Mouse (Mus musculus): ENCODE data around the gene Astn2. TPM values are rescaled to one million over a fixed set of nuclear protein-coding genes. Genes with fewer than 3 reads are reported as not detected.

Astn2 gene
- polyA plus RNA-seq, 1 experiment from 2014 or later = 2.3 TPM

DNA sequence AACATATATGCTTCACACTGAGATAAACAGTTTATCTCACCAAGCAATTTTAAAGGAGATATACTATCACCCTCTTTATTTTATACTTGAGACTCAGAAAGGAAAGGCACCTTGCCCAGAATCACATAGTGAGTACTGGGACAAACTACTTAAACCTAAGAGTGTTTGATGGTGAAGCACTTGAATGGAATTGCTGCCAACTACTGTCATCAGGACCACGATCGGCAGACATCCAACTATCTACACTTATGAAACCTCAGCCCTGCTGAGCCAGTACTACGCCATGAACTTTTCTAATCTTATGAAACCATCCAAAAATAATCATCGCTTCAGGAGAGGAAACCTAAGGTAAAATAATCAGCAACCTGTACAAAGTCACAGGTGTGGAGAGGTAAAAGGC lies 1005.0 kb downstream of the Astn2 start:
- H3K4me1 ChIP-seq = no peaks in the 10 kb centered on the region
- H3K36me3 ChIP-seq = no peaks in the 10 kb centered on the region
- WGBS = 93% methylated on average over 4 of the region's 4 CpGs
- H3K4me2 ChIP-seq (replicated peaks) = no peak overlapping the region
- no peak overlapping the region for H3K27ac ChIP-seq (replicated peaks)
- no peaks in the 10 kb centered on the region for H3K27me3 ChIP-seq
- ATAC-seq (ENCODE audit: low FRiP score, low read depth) = no peak
- H3K4me3 ChIP-seq = no peak overlapping the region
- no peaks in the 10 kb centered on the region for H3K9me3 ChIP-seq
- no peak overlapping the region for H3K9ac ChIP-seq (replicated peaks)

DNA sequence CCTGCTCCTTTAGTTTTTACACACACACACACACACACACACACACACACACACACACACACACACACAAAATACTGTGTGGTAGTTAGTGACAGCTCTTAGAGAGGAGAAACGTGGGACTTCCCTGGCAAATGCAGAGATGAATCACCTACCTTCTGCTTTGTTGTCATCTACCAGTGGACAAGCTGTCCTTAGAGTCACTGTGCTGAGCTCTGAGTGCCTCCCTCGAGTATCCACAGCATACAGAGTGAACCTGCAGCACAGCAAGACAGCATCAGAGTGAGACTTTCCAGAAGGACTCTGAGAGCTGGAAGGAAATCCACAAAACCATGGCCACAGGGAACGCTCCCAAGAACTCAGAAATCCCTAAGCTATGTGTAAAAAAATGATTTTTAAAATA lies 1007.6 kb downstream of the Astn2 start:
- no peak for ATAC-seq (ENCODE audit: low FRiP score, low read depth)
- H3K9me3 ChIP-seq = no peaks in the 10 kb centered on the region
- no peak overlapping the region for H3K4me3 ChIP-seq
- no peak overlapping the region for H3K9ac ChIP-seq (replicated peaks)
- H3K27me3 ChIP-seq = no peaks in the 10 kb centered on the region
- H3K36me3 ChIP-seq = no peaks in the 10 kb centered on the region
- no peak overlapping the region for H3K27ac ChIP-seq (replicated peaks)
- H3K4me2 ChIP-seq (replicated peaks) = no peak overlapping the region
- 72% methylated on average over 3 of the region's 3 CpGs for WGBS
- H3K4me1 ChIP-seq = no peaks in the 10 kb centered on the region

DNA sequence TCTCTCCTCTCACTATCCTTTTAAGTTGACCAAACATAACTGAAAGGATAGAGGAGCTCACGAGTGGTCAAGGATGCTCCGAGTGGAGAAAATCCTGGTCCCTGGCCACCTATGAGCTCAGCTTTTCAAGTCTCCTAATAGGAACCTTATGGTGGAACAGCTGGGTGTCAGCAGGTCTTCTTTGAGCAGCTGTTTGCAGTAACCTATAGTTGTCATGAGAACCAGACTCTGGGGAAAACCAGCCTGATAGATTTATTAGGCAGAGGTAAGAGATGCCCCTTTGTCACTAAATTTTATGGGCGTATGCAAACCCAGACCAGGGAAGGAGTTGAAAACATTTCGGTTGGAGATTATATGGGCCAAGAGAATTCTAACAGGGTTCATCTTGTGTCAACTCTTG lies 1013.4 kb downstream of the Astn2 start:
- H3K9ac ChIP-seq (replicated peaks) = no peak overlapping the region
- no peak for ATAC-seq (ENCODE audit: low FRiP score, low read depth)
- H3K27ac ChIP-seq (replicated peaks) = no peak overlapping the region
- H3K9me3 ChIP-seq = no peaks in the 10 kb centered on the region
- no peaks in the 10 kb centered on the region for H3K4me1 ChIP-seq
- WGBS = 74% methylated on average over 4 of the region's 4 CpGs
- no peaks in the 10 kb centered on the region for H3K36me3 ChIP-seq
- no peak overlapping the region for H3K4me2 ChIP-seq (replicated peaks)
- no peak overlapping the region for H3K4me3 ChIP-seq
- H3K27me3 ChIP-seq = no peaks in the 10 kb centered on the region

DNA sequence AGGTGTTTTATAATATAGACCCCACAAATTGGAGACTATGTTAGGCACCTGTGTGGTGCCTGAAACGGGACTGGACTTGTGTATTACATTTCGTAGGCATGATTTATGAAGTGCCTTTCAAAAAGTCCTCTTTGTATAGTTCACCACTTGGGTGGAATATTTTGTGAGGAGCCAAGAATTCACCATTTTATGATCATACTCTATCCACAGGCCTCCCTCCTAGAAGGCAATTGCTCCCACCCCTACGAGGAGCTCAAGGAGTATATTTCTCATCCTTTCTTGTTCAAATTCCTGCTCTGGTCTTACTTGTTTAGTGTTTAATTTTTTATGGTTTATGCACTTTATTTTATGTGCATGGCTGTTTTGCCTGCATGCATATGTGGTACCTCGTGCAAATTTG lies 1021.3 kb downstream of the Astn2 start:
- Histone ChIP-seq H3K36me3 (no peaks in the 10 kb centered on the region), H3K4me3 (no peak overlapping the region), H3K27me3 (no peaks in the 10 kb centered on the region), H3K4me1 (no peaks in the 10 kb centered on the region), H3K27ac (replicated peaks) (no peak overlapping the region), H3K4me2 (replicated peaks) (no peak overlapping the region), H3K9me3 (no peaks in the 10 kb centered on the region), H3K9ac (replicated peaks) (no peak overlapping the region)
- WGBS = 90% methylated on average over 4 of the region's 4 CpGs
- no peak for ATAC-seq (ENCODE audit: low FRiP score, low read depth)

DNA sequence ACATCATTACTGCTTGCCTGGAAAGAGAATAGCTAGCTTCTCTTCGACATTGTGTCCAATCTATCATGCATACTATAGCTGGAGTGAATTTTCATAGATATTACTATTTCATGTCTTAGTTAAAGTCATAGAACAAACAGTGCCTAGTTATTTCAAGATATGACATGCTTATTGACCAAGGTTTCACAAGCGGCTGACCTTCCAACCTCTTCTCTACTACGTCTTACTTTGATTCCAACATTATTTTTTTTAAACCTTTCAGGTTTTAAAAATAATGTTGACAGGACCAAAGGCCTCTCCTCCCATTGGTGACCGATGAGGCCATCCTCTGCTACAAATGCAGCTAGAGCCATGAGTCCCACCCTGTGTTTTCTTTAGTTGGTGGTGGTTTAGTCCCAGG lies 1025.0 kb downstream of the Astn2 start:
- no peak overlapping the region for H3K4me3 ChIP-seq
- no peak for ATAC-seq (ENCODE audit: low FRiP score, low read depth)
- no peaks in the 10 kb centered on the region for H3K36me3 ChIP-seq
- no peaks in the 10 kb centered on the region for H3K9me3 ChIP-seq
- WGBS = 95% methylated on average over 4 of the region's 4 CpGs
- H3K4me1 ChIP-seq = no peaks in the 10 kb centered on the region
- H3K27me3 ChIP-seq = no peaks in the 10 kb centered on the region
- no peak overlapping the region for H3K4me2 ChIP-seq (replicated peaks)
- H3K9ac ChIP-seq (replicated peaks) = no peak overlapping the region
- H3K27ac ChIP-seq (replicated peaks) = no peak overlapping the region

DNA sequence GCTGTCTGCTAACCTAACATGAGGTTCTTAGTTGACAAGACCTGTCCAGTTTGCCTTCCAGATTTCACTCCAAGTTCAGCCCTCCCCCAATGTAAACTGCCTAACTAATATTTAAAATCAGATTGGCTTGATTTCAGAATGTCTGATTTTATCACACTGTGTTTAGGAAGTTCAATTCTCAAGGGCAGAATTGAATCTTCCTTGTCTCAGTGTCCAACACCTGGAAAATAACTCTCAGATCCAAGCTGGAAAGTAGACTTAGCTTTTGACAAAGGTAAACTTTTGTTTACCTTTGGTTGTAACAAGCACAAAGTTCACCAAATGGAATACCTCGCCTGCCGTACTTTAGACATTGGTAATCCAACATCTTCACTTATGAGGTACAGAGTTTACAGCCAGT lies 1027.8 kb downstream of the Astn2 start:
- Histone ChIP-seq H3K9me3 (no peaks in the 10 kb centered on the region), H3K27me3 (no peaks in the 10 kb centered on the region), H3K4me1 (no peaks in the 10 kb centered on the region), H3K4me3 (no peak overlapping the region), H3K36me3 (no peaks in the 10 kb centered on the region), H3K9ac (replicated peaks) (no peak overlapping the region), H3K4me2 (replicated peaks) (no peak overlapping the region), H3K27ac (replicated peaks) (no peak overlapping the region)
- no peak for ATAC-seq (ENCODE audit: low FRiP score, low read depth)
- WGBS = 94% methylated on average over 2 of the region's 2 CpGs

DNA sequence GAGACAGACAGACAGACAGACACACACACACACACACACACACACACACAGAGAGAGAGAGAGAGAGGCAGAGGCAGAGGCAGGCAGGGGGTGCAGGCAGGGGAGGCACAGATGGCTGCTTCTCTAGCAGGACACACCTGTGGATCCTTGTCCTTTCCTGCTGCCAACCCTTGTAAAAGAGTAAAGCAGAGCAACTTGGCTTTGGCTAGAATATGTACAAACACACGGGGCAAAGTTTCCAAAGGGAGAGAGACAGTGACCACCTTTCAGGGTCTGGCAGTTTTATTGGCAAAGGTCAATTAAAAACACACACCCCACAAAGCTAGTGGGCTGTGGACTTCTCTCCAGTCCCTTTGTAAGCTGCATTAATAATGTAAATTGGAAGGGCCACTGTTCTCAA lies 1030.6 kb downstream of the Astn2 start:
- no peak overlapping the region for H3K4me2 ChIP-seq (replicated peaks)
- no peak for ATAC-seq (ENCODE audit: low FRiP score, low read depth)
- H3K27me3 ChIP-seq = no peaks in the 10 kb centered on the region
- no peak overlapping the region for H3K9ac ChIP-seq (replicated peaks)
- no peak overlapping the region for H3K27ac ChIP-seq (replicated peaks)
- 0 out of 2 replicates have a peak, but pooled peaks cover 4% of the 10 kb centered on the region for H3K9me3 ChIP-seq
- H3K4me3 ChIP-seq = no peak overlapping the region
- 56% methylated on average over 1 of the region's 1 CpGs for WGBS
- no peaks in the 10 kb centered on the region for H3K4me1 ChIP-seq
- no peaks in the 10 kb centered on the region for H3K36me3 ChIP-seq

DNA sequence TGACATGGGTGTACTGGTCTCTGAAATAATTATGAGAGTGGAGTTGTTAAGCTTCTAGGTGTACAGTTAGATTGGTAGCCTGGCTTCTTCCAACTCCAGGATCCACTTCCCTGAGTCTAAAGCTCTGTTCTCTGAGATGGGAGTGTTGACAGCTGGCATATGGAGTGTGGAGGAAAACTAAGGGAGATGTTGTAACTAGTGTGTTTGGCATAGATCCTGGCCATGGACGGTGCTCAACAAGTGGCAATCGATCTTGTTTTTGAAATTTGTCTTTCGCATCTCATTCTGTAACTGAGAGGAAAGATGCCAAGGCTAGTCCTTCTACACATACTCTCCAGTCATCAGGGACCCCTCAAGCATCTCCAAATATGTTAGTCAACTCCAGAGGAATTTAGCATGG lies 1031.7 kb downstream of the Astn2 start:
- Histone ChIP-seq H3K9ac (replicated peaks) (no peak overlapping the region), H3K9me3 (0 out of 2 replicates have a peak, but pooled peaks cover 4% of the 10 kb centered on the region), H3K27me3 (no peaks in the 10 kb centered on the region), H3K4me2 (replicated peaks) (no peak overlapping the region), H3K36me3 (no peaks in the 10 kb centered on the region), H3K27ac (replicated peaks) (no peak overlapping the region), H3K4me1 (no peaks in the 10 kb centered on the region), H3K4me3 (no peak overlapping the region)
- WGBS = 100% methylated on average over 3 of the region's 3 CpGs
- no peak for ATAC-seq (ENCODE audit: low FRiP score, low read depth)

DNA sequence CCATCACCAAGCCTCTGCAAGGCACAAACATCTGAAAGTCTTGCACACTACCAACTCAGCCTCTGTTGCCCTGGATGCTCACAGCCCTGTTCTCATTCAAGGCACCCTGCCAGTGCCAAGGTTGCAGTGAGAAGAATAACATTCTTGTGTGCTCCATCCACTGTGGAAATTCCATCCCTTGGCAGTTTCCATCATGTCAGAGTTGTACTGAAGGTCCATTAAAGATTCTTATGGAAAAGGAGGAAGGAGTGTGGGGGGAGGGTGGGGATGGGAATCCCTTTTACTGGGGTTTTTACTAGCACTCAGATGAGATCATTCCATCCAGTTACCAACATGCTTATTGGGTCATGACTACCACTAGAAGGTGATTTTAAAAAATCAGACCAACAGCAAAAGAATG lies 1037.3 kb downstream of the Astn2 start:
- Histone ChIP-seq H3K36me3 (no peaks in the 10 kb centered on the region), H3K9ac (replicated peaks) (no peak overlapping the region), H3K9me3 (0 out of 2 replicates have a peak, but pooled peaks cover 4% of the 10 kb centered on the region), H3K27ac (replicated peaks) (no peak overlapping the region), H3K4me3 (no peak overlapping the region), H3K4me1 (peaks cover 7% of the 10 kb centered on the region; the same call in 1 of the 2 replicates), H3K27me3 (no peaks in the 10 kb centered on the region), H3K4me2 (replicated peaks) (no peak overlapping the region)
- no peak for ATAC-seq (ENCODE audit: low FRiP score, low read depth)

DNA sequence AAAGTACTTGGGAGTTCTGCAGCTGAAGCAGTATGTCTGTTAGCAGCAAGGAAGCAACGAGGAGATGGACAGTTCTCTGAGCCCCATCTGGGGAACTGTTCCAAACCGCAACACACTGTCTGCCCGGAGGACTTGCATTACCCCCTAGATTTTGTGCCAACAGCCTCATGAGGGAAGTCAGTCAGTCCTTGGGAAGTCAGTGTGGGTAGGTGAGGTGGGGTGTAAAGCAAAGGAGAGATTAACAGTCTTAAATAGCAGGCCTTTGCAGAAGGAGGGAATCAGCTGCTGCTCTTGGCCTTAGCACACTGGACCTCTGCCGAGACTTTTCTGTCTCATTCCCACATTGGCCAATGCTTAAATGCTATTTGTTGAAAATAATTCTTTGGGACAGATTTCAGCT lies 1049.8 kb downstream of the Astn2 start:
- Histone ChIP-seq H3K27me3 (no peaks in the 10 kb centered on the region), H3K9me3 (no peaks in the 10 kb centered on the region), H3K4me1 (no peaks in the 10 kb centered on the region), H3K36me3 (no peaks in the 10 kb centered on the region), H3K9ac (replicated peaks) (no peak overlapping the region), H3K27ac (replicated peaks) (no peak overlapping the region), H3K4me2 (replicated peaks) (no peak overlapping the region), H3K4me3 (no peak overlapping the region)
- ATAC-seq (ENCODE audit: low FRiP score, low read depth) = no peak
- WGBS = 64% methylated on average over 4 of the region's 4 CpGs

DNA sequence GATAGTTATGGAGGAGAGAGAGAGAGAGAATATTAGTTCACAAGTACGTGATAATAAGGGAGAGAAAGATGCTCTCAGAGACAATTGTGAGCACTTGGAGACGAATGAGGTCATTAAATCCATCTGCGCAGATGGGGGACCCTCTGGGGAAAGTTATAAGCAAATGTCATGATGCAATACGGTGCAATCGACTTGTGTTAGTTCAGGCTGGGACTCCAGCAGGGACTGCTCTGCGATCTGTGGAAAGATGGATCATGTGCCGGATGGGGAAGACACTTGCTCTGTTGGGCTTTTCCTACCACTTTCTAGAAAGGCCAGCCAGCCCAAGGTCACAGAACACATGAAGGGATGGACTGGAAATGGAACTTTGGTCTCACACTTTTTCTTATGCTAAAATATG lies 1053.9 kb downstream of the Astn2 start:
- H3K4me2 ChIP-seq (replicated peaks) = no peak overlapping the region
- no peak overlapping the region for H3K27ac ChIP-seq (replicated peaks)
- no peak; the same call in 1 of the 2 replicates for ATAC-seq (ENCODE audit: low FRiP score, low read depth)
- no peak overlapping the region for H3K9ac ChIP-seq (replicated peaks)
- no peaks in the 10 kb centered on the region for H3K4me1 ChIP-seq
- H3K9me3 ChIP-seq = no peaks in the 10 kb centered on the region
- no peaks in the 10 kb centered on the region for H3K36me3 ChIP-seq
- no peaks in the 10 kb centered on the region for H3K27me3 ChIP-seq
- H3K4me3 ChIP-seq = no peak overlapping the region
- WGBS = 82% methylated on average over 7 of the region's 7 CpGs

DNA sequence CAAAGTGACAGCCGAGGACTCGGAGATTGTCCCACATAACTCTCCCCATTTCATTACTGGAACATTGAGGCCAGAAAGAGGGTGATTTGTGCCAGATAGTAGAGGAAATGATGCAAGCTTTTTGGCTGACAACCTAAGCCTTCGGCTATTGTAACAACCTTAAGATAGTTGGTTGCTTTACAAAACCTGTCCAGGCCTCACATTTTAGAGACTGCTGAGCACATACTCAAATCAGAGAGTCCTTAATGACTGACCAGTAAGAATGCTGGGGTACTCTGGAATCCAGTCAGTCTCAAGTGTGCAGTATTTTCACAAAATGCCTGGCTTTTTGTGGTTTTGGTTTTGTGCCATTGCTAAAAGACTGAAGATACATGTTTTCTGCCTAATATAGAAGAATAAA lies 1062.6 kb downstream of the Astn2 start:
- H3K36me3 ChIP-seq = no peaks in the 10 kb centered on the region
- ATAC-seq (ENCODE audit: low FRiP score, low read depth) = no peak
- no peaks in the 10 kb centered on the region for H3K27me3 ChIP-seq
- H3K4me3 ChIP-seq = no peak overlapping the region
- H3K4me1 ChIP-seq = no peaks in the 10 kb centered on the region
- no peaks in the 10 kb centered on the region for H3K9me3 ChIP-seq
- 93% methylated on average over 3 of the region's 3 CpGs for WGBS
- no peak overlapping the region for H3K27ac ChIP-seq (replicated peaks)
- H3K9ac ChIP-seq (replicated peaks) = no peak overlapping the region
- H3K4me2 ChIP-seq (replicated peaks) = no peak overlapping the region

DNA sequence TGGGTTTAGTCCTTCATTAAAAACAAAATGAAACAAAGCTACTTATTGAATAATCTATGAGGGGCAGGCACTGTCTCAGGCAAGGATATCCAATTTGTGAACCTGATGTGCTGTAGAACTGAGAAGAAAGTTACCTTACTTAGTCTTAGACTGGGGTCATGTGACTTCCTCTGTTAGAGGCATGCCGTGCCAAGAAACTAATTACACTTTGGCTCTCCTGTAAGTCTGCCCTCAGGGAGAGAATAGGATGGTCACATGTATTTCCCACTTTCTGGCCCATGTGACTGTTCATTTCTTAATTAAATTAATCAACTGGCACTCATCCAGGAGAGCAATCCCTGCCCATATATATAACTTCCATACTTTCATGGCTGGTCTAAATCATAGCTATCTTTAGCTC lies 1070.7 kb downstream of the Astn2 start:
- H3K36me3 ChIP-seq = no peaks in the 10 kb centered on the region
- no peaks in the 10 kb centered on the region for H3K9me3 ChIP-seq
- no peak overlapping the region for H3K27ac ChIP-seq (replicated peaks)
- no peaks in the 10 kb centered on the region for H3K27me3 ChIP-seq
- H3K4me3 ChIP-seq = no peak overlapping the region
- no peak overlapping the region for H3K9ac ChIP-seq (replicated peaks)
- no peak overlapping the region for H3K4me2 ChIP-seq (replicated peaks)
- 73% methylated on average over 1 of the region's 1 CpGs for WGBS
- 0 out of 2 replicates have a peak, but pooled peaks have one; percentile 52 for ATAC-seq (ENCODE audit: low FRiP score, low read depth)
- H3K4me1 ChIP-seq = no peaks in the 10 kb centered on the region
